Mouse (Mus musculus) ES-E14 (cell line): ENCODE results near the gene Gps2. TPM values are rescaled to one million over a fixed set of nuclear protein-coding genes. Genes with fewer than 3 reads are reported as not detected.

Experiments
- DNase-seq: peaks from one replicate; pipeline ENCODE4 v3.0.0-alpha.2; 2013; ENCODE audit warnings: low read depth, low spot score
- H3K27ac ChIP-seq: 2 replicates; pipeline ENCODE4 v1.5.1; 2012; ENCODE audit warnings: low read depth, mild to moderate bottlenecking, low read length, moderate library complexity, mixed read lengths; ENCODE audit not compliant: poor library complexity, insufficient read depth, severe bottlenecking
- H3K36me3 ChIP-seq: 2 replicates; pipeline ENCODE4 v1.6.1; 2012; ENCODE audit warnings: mild to moderate bottlenecking, low read length, moderate library complexity, mixed read lengths; ENCODE audit not compliant: control insufficient read depth, poor library complexity, insufficient read depth, severe bottlenecking
- H3K4me1 ChIP-seq, 2 experiments: fragments of 150-350 bp in 1 of 2; sonication (generic) in 1 of 2; 2 replicates each; pipeline ENCODE4 v1.6.1; 2012; ENCODE audit warnings: low read length in 2 of 2, mild to moderate bottlenecking in 1 of 2, mixed read lengths in 1 of 2; ENCODE audit not compliant: control insufficient read depth in 2 of 2, insufficient read depth in 2 of 2, poor library complexity in 1 of 2
- H3K4me3 ChIP-seq, 2 experiments: fragments of 150-350 bp in 1 of 2; sonication (generic) in 1 of 2; 2 replicates each; pipeline ENCODE4 v1.5.1; 2012; ENCODE audit warnings: low read length in 2 of 2, low read depth in 1 of 2, mild to moderate bottlenecking in 1 of 2, mixed read lengths in 1 of 2; ENCODE audit not compliant: insufficient read depth in 1 of 2, poor library complexity in 1 of 2, severe bottlenecking in 1 of 2
- H3K9ac ChIP-seq: 2 replicates; pipeline ENCODE4 v1.6.1; 2012; ENCODE audit warnings: low read depth, mild to moderate bottlenecking, low read length, mixed read lengths; ENCODE audit not compliant: poor library complexity, insufficient read depth, severe bottlenecking
- H3K9me3 ChIP-seq: fragments of 150-350 bp; sonication (generic); 2 replicates; pipeline ENCODE4 v1.6.1; 2012; ENCODE audit warnings: low read depth, mild to moderate bottlenecking, low read length; ENCODE audit not compliant: control insufficient read depth, insufficient read depth
- CHD2 ChIP-seq: IDR thresholded peaks from 2 replicates; pipeline ENCODE4 v1.6.1; 2014; ENCODE audit warnings: mild to moderate bottlenecking, low read depth, low read length, inconsistent platforms
- HCFC1 ChIP-seq: IDR thresholded peaks from 2 replicates; pipeline ENCODE4 v1.6.1; 2012; ENCODE audit warnings: low read length, inconsistent platforms, borderline replicate concordance; ENCODE audit not compliant: insufficient read depth
- MAFK ChIP-seq: IDR thresholded peaks from 2 replicates; pipeline ENCODE4 v1.6.1; 2014; ENCODE audit warnings: mild to moderate bottlenecking, low read depth, low read length, inconsistent platforms; ENCODE audit not compliant: insufficient read depth
- ZC3H11A ChIP-seq: IDR thresholded peaks from 2 replicates; pipeline ENCODE4 v1.6.1; 2012; ENCODE audit warnings: low read depth, mild to moderate bottlenecking, inconsistent platforms, low read length, borderline replicate concordance
- ZNF384 ChIP-seq: IDR thresholded peaks from 2 replicates; pipeline ENCODE4 v1.6.1; 2012; ENCODE audit warnings: low read depth, low read length, inconsistent platforms
- in situ Hi-C, 2 experiments: fragments of 600-800 bp; cut with MboI; formaldehyde crosslinking; loops; one replicate each; pipeline ENCODE4 v1.15.1; 2025; ENCODE audit warnings: low sequenced_read_pairs in 2 of 2, inconsistent platforms in 1 of 2; ENCODE audit not compliant: unreplicated experiment in 2 of 2
- total RNA-seq: library from RNA; depleted of rRNA; stranded (reverse); fragments of 300-350 nt; gene quantifications from 2 replicates; pipeline ENCODE4 v1.2.3, GENCODE M21; 2012

The Gps2 gene
- total RNA-seq, 1 experiment, result 15.5 TPM

DNA sequence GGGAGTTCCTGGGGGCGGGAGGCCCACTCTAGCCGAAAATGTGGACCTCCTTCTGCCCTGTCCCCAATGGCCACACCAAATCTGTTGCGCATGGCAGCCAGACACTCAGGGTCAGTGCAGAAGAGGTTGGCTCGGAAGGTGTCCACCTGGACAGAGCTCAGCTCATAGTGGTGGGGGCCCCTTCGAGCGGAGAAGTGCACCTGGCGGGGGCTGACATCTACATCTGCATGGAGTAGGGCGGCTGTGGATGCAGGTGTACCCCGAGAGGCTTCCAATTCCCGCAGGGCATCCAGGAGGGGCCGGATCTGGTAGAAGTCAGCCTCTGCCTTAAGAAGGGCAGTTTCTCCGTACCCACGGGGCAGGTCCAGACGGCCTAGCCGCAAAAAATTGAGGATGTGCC lies 34.0 kb upstream of the Gps2 start:
- Histone ChIP-seq H3K36me3 (peaks cover 2% of the 10 kb centered on the region; the same call in 1 of the 2 replicates), H3K4me3 (peak overlapping the region; percentile 29 to 68; a peak in 3 of 4 replicates), H3K4me1 (peaks cover 4 to 27% of the 10 kb centered on the region in 2 experiments; a peak in 3 of 4 replicates), H3K9ac (no peak overlapping the region; the same call in 1 of the 2 replicates), H3K27ac (no peak overlapping the region), H3K9me3 (no peaks in the 10 kb centered on the region)
- no peak for DNase-seq
- TF ChIP-seq ZNF384 (no peak), HCFC1 (no peak), CHD2 (no peak), MAFK (no peak), ZC3H11A (no peak)
- in situ Hi-C loops, result loop anchor here in 1 of 2 experiments (10.0 kb wide), 1 partner anchor 75 kb away; the partner anchor contains the start of genes Fgf11 and Tmem102

DNA sequence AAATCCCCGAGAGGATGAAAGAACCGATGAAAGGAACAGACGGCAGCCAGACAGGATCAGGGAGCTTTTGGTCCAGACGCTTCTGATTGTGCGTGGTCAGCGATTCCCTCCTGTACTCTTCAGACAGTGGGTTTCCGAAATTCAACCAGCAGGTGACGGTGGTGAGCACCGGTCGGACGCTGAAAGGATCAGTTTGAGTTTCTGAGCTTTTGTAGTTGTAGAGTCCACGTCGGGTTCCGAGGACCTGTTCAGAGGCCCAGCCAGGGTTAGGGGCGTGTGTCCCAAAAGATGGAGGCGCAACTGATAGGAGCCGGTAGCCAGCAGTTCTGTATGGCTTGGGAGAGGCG lies 33.2 kb upstream of the Gps2 start:
- in situ Hi-C loops, result no loop called here
- peaks cover 4 to 27% of the 10 kb centered on the region in 2 experiments; a peak in 3 of 4 replicates for H3K4me1 ChIP-seq
- H3K9ac ChIP-seq, result peak overlapping the region; percentile 35; the same call in 1 of the 2 replicates
- H3K9me3 ChIP-seq, result no peaks in the 10 kb centered on the region
- TF ChIP-seq HCFC1 (no peak), MAFK (peak; percentile 98)
- peak; percentile 47 for DNase-seq
- H3K4me3 ChIP-seq, result peak overlapping the region; percentile 51 to 68
- H3K27ac ChIP-seq, result no peak overlapping the region
- peaks cover 3% of the 10 kb centered on the region; the same call in 1 of the 2 replicates for H3K36me3 ChIP-seq

DNA sequence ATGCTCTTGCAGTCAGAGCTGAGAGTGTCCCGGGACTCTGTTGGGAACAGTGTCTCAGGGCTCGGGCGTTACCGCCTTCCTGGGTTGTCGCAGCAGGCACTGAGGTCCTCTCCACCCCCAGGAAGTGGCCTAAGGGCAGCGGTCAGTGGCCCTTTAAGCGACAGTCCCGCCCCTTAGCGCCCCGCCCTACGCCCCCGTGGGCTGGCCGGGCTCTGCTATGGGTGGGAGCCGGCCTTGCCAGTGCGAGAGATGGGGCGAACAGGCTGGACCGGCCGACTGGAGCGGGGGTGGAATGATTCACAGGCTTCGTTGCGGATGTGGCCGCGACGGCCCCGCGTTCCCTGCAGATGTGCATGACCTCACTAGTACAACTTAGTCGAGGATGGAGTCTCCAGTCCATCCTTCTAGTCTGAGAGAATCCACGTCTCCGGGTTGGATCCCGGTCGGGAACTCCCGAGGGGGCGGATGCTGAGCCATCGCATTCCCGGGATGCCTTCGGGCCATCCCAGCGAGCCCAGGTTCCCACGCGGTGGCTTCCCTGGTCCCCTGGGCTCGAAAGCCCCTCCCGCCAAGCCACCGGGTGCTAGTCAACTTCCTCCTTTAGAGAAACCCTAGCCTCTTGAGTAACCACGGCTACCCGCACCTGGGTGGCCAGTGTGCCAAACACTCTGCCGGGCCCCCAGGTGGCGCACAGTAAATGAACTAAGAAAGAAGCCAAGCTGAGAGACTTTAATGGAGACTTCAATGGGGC lies 32.7 kb upstream of the Gps2 start, which contains the start of gene Kctd11:
Gene Kctd11, minus strand, starts transcription at position 554 of the 751 bp plus-strand sequence.
- Histone ChIP-seq H3K36me3 (peaks cover 3% of the 10 kb centered on the region; the same call in 1 of the 2 replicates), H3K4me3 (peak within 1 kb of the TSS; percentile 51 to 68), H3K9ac (peak within 1 kb of the TSS; percentile 35), H3K27ac (no peak within 1 kb of the TSS), H3K9me3 (no peaks in the 10 kb centered on the region), H3K4me1 (peaks cover 4 to 26% of the 10 kb centered on the region in 2 experiments; a peak in 3 of 4 replicates)
- TF ChIP-seq MAFK (peak; percentile 31; the same call in 1 of the 2 replicates), CHD2 (no peak), ZC3H11A (no peak), HCFC1 (no peak)
- in situ Hi-C loops, result no loop called here
- DNase-seq, result peak; percentile 49

DNA sequence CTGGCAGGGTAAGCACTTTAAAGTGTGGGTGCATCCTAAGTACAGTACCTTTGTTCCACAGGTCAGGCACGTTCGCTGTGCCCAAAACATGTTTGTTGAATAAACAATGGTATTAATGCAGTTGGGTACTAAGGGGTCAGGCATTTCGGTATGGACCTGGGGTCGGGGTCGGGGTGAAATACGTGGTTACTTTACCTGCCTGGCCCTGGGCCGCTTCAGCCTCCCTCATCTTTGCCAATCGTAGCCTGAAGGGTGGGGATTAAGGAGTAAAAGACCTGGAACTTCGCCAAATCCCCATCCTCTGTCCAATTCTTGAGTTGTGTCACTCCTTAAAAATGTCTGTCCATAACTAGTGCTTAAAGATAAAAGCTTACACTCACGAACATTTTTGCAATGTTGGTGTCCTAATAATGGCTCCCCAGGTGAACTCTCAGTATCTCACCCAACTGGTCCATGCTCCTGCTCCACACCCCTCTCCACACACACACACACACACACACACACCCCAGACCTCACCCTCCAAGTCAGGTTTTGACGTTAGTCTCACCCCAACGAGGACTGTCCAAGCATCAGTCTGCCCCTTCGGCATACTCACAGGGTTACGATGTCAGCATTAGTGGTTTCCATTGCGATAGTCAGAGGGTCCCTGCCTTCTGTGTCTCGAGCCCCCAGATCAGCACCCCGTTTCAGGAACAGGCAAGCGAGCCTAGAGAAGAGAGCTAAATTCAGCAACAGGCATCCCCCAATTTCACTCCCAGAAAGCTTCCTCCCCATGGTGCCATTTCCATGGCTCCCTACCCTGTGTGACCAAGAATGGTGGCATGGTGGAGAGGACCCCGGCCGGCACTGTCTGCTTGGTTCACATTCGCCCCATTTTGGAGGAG lies 31.7 kb upstream of the Gps2 start:
- H3K9me3 ChIP-seq, result no peaks in the 10 kb centered on the region
- no peak overlapping the region for H3K27ac ChIP-seq
- H3K36me3 ChIP-seq, result peaks cover 5% of the 10 kb centered on the region; the same call in 1 of the 2 replicates
- in situ Hi-C loops, result no loop called here
- peak overlapping the region; percentile 35; the same call in 1 of the 2 replicates for H3K9ac ChIP-seq
- peak overlapping the region; percentile 51 to 68; a peak in 3 of 4 replicates for H3K4me3 ChIP-seq
- peaks cover 4 to 22% of the 10 kb centered on the region in 2 experiments; a peak in 3 of 4 replicates for H3K4me1 ChIP-seq
- TF ChIP-seq CHD2 (no peak), ZC3H11A (no peak), ZNF384 (no peak), MAFK (no peak), HCFC1 (no peak)
- no peak for DNase-seq
